Mouse (Mus musculus) thymus, postnatal 36 days (tissue): ENCODE measurements around the gene Cldn5.

Source experiments
- DNase-seq, 2 experiments: peaks; one replicate each; pipeline ENCODE4 v3.0.0; 2022; ENCODE audit warnings: mixed read lengths in 2 of 2

The Cldn5 gene

GRCm38 (mm10) chr16:18776556-18777100 is at the start of gene Cldn5:
TSS of gene Cldn5 (plus strand) at chr16:18776847.
- no peak for DNase-seq

DNA sequence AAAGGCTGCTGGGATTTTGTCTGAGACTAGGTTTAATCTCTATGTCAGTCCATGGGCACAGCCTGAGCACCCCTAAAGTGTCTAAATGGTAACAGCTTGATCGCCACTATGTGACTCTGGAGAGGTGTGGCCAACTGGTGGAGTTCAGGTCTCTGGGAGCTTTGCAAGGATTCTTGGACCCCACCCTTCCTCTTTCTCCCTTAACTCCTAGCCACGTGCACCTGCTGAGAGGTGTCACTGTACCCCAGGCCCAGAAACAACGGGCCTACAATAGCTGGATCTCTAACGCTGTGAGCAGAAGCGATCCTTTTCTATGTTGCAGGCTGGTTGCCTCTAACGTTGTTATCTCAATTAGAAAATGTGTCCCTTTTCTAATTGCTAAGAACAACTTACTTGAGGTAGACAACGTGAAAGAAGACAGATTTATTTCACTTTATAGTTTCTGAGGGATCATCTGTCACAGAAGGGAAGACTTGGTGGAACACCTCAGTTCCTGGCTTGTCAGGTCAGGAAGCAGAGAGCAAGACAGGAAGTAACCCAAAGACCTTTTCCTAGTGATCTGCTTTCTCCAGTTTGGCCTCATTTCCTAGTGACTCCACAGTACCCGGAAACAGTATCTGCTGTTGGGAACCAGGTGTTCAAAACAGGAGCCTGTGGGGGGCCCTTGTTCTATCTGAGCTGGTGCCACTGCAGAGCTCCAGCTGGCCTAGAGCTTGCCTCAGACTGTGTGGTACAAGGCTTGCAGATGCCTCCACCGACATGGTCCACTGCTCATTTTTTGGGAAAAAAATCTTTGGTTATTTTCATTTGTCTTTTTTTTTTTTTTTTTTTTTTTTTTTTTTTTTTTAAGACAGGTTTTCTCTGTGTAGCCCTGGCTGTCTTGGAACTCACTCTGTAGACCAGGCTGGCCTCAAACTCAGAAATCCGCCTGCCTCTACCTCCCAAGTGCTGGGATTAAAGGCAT is 48.8 kb upstream of the Cldn5 start:
- DNase-seq: peak; percentile 3 to 28

GRCm38 (mm10) chr16:18729185-18729584 is 47.5 kb upstream of the Cldn5 start:
- no peak for DNase-seq

DNA sequence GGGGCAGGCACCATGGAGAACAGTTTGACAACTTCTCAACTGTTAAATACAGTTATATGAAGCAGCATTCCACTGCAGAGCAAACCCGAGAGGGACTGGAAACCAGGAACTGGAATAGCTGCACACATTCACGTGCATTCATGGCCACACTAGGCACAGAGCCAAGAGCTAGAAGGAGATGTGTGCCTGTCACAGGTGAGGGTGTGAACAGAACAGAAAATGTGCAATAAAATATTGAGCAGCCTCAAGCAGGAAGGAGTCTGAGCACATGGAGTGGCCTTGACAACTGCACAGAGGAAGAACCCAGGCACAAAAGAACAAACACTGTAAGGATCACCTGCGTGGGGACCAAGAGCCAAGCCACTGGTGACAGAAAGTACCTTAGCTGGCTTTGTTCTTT is 46.0 kb upstream of the Cldn5 start:
- no peak for DNase-seq

GRCm38 (mm10) chr16:18733100-18733956 is 43.3 kb upstream of the Cldn5 start:
- no peak for DNase-seq

GRCm38 (mm10) chr16:18738303-18738702 is 38.3 kb upstream of the Cldn5 start:
- no peak for DNase-seq

DNA sequence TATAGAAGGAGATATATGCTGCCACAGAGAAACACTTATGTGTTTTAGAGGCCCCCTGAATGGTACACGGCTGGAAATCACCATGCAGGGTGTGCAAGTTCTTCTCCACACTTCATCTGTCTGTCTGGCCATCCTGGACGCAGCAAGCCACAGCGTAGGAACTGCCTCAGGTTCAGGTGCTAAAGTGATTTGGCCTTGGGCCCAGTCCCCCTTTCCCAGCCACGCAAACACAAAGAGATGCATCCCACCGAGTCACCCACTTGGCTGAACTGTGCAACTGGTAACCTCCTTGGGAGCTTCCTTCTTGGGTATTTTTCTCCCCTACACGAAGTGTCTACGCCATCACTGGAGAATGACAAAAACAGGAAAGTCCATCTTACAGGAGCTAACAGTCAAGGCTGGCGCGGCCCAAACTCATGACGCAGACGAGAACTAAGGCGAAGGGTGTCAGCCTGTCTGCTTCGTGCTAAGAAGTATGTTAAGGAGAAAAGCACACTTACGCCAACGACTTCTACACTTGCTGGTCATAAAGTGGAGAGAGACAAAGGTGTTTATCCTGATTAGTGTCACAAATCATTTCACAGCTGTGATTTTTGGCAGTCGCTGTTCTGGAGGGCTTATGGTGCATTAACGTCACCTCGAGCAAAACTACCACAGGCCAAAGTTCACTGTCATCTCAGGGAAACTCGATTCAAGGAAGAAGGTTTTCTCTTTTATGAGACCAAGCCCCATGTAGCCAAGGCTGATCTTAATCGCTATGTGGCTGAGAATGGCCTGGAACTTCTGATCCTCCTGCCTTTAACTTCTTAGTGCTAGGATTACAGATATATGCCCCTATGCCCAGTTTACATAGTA is 30.2 kb upstream of the Cldn5 start:
- no peak for DNase-seq

DNA sequence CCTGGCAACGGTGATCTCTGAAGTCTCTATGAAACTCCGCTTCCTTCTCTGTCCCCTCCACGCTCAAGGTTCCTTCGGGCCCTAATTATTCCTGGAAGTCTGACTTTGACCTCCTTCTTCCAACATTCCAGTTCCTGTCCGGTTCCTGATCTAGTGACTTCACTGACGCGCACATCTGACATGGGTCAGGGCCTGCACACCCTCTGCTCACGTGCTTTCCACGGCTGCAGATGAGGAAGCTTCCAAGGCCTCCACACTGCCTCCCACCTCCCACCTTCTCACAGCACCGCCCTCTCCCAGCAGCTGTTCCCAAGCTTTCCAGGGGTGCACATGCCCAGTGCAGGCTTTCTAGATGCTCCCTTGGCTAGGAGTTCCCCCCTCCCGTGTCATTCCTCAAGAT is 25.5 kb upstream of the Cldn5 start:
- no peak for DNase-seq

- DNase-seq: no peak
These were observed 24.7 kb upstream of the Cldn5 start for GRCm38 (mm10) chr16:18751885-18752499.

DNA sequence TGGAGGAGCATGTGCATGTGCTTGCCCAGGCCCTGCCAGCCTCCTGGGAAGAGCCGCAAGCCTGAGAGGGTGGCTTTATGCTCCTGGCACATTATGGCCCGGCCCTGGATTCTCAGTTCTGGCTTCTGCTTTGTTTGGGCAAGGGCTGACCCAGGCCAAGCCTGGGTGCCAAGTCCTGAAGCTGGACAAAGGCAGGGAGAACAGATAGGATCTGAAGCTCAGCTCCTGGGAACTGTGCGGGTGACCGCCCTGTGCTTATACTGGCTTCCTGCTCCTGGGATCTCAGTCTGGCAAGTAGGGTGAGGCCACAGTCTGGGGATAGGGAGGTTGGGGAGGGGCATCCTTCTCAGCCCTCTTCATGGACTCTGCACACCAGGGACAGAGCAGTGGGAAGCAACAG is 14.9 kb upstream of the Cldn5 start:
- no peak for DNase-seq

GRCm38 (mm10) chr16:18762960-18763359 is 13.7 kb upstream of the Cldn5 start:
- DNase-seq: no peak

- no peak for DNase-seq
These were observed 10.3 kb upstream of the Cldn5 start for GRCm38 (mm10) chr16:18766390-18766789.

DNA sequence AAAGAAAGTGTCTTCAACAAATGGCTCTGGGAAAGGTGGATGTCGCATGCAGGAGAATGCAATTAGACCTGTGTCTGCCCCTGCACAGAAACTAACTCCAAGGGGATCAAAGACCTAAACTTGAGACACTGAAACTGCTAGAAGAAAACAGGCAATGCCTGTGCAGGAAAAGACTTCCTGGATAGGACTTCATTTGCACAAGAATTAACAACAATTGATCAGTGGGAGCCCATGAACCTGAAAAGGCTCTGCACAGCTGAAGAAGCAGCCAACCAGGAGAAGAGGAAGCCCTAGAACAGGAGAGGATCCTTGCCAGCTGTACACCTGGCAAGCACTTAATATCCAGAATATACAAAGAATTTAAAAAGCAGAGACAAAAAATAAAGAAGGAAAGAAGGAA is 7.1 kb upstream of the Cldn5 start:
- no peak for DNase-seq

- DNase-seq: no peak
These were observed 2.7 kb upstream of the Cldn5 start for GRCm38 (mm10) chr16:18773936-18774335.

DNA sequence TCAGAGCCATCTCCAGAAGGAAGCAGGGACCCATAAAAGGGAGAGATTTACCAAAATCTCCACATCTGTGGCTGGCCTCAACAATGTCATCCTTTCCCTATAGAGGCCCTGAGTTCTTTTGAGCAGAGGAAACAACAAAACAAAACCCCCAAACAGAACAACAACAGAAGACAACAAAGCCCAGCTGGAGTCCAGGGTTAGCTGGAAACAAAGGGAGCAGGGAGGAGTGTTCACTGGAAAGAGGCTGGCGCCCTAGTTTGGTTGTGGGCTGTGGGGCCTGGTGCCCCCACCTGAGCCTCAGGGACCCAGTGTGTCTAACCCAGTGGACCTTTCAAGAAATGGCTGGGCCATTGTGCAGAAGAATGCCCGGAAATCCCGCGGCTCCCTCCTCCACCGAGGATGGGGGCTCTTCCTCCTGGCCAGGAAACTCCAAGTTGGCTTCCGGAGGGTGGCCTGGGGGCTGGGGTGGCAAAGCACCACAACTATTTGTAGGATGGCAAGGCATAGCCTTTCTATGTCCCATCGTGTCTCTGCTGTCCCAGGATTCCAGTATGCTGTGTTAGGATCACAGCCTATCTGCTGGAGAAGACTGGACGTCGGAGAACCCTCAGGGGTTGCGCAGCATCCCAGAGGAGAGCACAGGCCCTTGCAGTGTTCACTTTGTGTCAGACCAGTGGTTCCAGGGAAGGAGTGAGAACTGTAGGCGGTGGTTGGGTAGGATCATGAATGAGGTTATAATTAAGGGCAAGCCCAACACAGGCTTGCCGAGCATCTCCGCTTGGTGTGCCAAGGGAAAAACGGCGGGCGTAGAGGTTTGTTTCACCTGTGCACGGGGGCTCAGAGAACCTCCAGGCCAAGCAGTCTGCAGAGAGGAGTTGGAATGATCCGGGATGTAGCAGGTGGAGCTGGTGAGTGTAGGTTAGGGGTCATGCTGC is 759 bp upstream of the Cldn5 start:
- no peak for DNase-seq

DNA sequence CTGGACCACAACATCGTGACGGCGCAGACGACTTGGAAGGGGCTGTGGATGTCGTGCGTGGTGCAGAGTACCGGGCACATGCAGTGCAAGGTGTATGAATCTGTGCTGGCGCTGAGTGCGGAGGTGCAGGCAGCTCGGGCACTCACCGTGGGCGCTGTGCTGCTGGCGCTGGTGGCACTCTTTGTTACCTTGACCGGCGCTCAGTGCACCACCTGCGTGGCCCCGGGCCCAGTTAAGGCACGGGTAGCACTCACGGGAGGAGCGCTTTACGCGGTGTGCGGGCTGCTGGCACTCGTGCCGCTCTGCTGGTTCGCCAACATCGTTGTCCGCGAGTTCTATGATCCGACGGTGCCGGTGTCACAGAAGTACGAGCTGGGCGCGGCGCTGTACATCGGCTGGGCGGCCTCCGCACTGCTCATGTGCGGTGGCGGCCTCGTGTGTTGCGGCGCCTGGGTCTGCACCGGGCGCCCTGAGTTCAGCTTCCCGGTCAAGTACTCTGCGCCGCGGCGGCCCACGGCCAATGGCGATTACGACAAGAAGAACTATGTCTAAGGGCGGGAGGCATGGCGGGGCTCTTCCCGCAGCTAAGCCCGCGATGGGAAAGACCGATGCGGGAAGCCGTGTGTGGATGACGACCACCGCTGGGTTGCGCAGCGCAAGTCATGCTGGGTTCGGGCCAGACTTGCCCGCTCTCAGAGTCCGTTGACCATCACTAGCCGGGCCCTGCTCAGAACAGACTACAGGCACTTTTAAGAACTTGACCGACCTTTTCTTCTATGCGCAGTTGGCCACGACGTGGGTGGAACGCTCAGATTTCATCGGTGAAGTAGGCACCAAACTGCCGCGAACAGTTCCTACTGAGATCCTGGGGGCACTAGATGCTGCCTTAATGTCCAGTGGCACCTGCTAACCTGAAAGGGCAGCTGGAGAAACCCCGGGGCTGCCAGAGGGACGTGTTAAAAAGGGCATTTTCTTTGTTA is 744 bp downstream of the Cldn5 start:
- no peak for DNase-seq

DNA sequence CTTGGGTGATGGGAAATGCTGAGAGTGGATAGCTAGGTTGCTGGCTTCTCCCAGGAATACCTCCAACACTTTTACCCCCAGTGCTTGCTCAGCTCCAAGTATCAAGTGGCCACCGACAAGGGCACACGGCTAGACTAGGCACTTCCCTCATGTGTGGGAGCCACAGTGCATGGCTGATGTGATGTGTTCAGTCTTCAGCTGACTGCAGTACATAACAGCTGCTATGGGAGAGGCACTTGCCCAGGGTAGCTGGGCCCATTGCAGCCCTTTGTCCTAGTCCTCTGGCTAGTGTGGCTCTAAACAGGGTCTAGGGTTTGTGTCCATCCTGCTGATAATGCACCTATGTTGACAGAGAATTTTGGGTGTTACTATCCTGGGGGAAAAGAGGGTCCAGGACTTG is 1.8 kb downstream of the Cldn5 start:
- DNase-seq: no peak

GRCm38 (mm10) chr16:18781810-18782209 is 5.2 kb downstream of the Cldn5 start:
- no peak for DNase-seq

- DNase-seq: no peak
These were observed 8.4 kb downstream of the Cldn5 start for GRCm38 (mm10) chr16:18785025-18785424.

DNA sequence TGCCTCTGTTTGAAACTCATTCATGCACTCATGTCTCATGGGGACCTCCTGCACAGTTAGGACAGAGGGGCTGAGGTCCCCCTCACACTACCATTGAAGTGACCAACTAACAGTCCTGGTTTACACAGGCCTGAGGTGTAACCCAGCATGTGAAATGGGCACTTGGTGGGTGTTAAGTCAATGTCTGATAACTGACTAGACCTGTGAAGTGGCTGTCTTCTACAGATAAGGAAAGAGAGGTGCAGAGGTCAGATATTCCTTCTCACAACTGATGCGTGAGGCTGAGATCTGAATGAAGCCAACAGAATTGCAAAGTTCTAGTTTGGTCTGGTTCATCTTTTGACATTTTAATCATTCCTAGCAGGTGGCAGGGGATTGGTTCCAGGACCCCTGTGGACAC is 8.8 kb downstream of the Cldn5 start:
- no peak for DNase-seq
